Mouse (Mus musculus): Measurements from ENCODE around the gene Gfy. TPM values are rescaled to one million over a fixed set of nuclear protein-coding genes. Genes with fewer than 3 reads are reported as not detected.

Gfy gene
- total RNA-seq (2021): under 1 TPM; 0.17 to 0.28 TPM

DNA sequence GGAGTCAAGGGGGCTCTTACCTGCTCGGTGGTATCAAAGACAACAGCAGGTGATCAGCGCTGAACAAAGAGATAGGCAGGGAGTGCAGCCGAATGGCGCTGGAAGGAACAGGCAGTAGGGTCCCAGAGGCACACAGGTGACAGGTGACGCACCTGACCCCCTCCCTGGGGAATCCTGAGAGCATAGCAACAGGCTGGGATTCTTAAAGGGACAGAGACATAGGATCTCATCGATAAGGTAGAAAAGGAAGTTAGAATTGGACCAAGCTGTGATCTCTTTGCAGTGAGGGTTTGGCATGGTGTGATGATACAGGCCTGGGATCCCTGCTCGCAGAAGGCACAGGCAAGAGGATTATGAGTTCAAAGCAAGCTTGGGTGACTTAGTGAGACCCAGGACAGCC lies at the start of gene Gfy:
Gene Gfy (minus strand): TSS at position 101 of the 400 bp plus-strand sequence.
- DNase-seq: no peak

- DNase-seq: no peak
These were observed 49.7 kb upstream of the Gfy start for GRCm38 (mm10) chr7:45229046-45229445.

DNA sequence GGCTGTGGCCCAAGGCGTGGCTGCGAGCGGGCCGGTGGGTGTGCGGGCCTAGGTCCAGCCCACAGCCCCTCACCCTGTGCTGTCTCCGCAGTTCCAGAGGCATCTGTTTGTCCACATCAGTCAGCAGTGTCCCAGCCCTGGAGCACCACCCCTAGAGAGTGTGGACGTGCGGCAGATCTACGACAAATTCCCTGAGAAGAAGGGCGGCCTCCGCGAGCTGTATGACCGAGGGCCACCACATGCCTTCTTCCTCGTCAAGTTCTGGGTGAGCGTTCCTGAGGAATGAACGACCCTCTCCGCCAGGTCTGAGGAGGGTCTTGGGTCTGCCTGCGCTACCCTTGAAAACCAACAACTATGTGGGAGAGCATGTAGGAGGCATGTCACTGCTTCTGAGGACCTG lies 49.2 kb upstream of the Gfy start:
- no peak for DNase-seq

DNA sequence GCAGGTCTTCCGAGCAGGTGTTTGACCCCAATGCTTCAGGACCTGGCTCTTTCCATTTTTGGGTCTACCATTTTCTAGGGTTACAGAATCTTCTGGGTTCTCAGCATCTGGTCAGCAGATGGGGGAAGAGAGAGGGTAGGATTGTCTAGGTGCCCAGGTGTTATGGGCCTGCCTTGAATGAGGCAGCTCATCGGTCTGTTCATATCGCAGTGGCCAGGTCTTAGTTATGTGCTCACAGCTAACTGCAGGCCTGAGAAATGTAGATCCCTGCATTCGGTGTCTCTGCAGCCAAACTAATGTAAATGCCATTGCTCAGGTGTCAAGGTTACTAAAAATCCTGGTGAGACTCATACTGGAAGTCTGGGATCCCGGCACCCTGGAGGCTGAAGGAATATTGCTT lies 47.1 kb upstream of the Gfy start:
- no peak for DNase-seq

- no peak for DNase-seq
These were observed 45.5 kb upstream of the Gfy start for GRCm38 (mm10) chr7:45224826-45225225.

DNA sequence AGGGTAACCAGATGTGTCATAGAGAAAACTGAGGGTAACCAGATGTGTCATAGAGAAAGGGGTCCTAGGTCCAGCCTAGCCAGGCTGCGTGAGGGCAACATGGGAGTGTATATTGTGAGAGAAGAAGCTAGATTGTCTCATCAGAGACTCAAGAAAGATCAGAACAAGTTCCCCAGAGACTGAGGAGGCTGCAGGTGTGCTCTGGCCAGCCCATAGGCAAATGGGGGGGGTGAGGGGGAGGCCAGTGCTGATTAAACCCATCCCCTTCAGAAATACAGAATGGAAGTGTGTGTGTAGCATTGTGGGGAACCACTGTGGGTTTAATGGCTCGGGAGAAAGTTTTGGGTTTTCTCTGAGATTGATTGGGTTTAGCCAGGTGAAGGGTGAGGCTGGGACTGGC lies 42.3 kb upstream of the Gfy start:
- DNase-seq: no peak

DNA sequence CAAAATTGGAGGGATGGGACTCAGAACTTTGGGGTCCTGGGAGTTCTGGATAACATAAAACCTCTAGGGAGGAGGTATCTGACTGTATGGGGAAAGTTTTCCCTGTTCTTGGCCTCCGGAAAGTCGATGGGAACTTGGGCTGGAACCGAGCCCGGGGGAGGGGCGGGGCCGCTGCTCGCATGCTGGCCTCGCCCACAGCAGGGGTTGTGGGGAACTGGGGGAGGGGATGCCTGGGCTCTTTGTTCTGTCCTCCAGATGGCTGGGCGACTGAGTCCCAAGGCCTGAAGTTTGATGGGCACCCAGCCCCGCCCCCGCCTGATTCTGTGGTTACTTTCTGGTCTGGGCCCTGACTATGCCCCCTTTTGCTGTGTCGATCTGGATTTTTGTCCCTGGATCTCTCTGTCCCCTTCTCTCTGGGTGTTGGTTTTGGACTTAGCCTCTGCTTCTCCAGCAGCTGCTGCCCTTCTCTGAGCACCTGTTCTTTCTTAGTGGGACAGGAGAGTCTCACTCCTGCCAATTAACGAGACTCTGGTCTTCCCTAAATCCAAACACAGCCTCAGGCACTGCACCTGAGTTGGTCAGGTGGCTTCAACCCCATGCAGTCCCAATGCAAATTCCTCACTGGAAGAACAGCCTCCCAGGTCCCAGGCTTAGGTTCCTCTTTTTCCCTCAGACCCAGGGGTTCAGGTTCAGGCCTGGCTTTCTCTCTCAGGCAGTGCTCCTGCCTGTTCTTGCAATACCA lies 37.2 kb upstream of the Gfy start:
- no peak for DNase-seq

DNA sequence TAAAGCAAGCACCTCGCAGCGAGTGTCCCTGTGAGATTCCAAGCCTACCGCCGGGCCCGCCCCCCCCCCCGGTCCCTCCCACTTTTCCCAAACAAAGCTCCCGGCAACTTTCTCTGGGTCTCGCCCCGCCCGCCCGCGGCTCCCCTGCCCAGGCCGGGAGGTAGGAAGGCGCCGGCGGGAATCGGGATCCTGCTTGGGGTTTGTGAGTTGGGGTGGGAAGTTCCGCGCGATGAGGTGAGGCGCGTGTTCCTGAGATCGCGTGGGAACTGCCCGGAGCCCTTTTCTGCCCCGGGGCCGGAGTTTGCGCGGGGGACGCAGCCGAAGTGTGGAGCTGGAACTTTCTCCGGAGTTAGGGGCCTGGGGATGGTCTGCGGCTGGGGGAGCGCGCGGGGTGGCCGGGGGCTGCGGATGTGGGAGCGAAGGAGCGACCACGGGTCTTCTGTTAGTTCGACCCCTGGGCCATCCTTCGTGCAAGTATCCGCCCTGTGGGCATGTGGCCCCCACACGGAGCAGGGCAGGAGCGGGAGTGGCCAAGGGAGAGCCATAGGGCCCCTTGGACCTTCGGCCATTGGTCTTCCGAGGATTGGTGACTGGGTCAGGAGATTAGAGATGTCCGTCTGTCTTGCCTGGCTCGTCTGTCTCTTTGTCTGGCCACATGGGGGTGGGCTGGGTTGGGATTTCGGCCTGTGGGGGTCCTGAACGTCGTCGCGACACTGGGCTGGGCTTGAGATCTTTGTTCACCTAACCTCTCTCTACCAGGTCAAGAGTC lies 36.5 kb upstream of the Gfy start, which contains the start of gene Tead2:
Gene Tead2 (plus strand): TSS at position 81 of the 769 bp plus-strand sequence.
- no peak for DNase-seq

- DNase-seq: no peak
These were observed 34.3 kb upstream of the Gfy start for GRCm38 (mm10) chr7:45213708-45214107.

GRCm38 (mm10) chr7:45212356-45212755 lies 33.0 kb upstream of the Gfy start:
- no peak for DNase-seq

DNA sequence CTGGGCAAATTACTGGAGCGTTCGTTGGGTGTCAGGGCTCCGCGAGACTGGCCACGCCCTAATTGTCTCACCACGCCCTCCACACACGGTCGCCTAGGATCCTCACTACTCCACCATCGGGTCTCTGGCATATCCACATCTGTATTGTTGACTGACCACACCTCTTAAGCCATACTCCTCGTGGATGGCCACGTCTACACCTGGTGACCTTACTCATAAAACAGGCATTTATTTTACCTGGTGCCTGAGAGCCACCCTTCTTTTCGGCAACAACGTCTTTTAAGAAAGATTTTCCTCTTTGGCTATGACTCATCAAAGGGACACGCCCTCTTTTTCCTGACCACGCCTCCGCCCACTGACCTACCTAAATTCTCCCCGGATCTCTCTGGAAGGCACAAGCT lies 32.5 kb upstream of the Gfy start, which contains the start of gene Dkkl1:
Gene Dkkl1 (minus strand): TSS at position 297 of the 401 bp plus-strand sequence.
- no peak for DNase-seq

GRCm38 (mm10) chr7:45211070-45211469 lies 31.7 kb upstream of the Gfy start:
- no peak for DNase-seq

- DNase-seq: no peak
These were observed 28.9 kb upstream of the Gfy start for GRCm38 (mm10) chr7:45208260-45208659.

DNA sequence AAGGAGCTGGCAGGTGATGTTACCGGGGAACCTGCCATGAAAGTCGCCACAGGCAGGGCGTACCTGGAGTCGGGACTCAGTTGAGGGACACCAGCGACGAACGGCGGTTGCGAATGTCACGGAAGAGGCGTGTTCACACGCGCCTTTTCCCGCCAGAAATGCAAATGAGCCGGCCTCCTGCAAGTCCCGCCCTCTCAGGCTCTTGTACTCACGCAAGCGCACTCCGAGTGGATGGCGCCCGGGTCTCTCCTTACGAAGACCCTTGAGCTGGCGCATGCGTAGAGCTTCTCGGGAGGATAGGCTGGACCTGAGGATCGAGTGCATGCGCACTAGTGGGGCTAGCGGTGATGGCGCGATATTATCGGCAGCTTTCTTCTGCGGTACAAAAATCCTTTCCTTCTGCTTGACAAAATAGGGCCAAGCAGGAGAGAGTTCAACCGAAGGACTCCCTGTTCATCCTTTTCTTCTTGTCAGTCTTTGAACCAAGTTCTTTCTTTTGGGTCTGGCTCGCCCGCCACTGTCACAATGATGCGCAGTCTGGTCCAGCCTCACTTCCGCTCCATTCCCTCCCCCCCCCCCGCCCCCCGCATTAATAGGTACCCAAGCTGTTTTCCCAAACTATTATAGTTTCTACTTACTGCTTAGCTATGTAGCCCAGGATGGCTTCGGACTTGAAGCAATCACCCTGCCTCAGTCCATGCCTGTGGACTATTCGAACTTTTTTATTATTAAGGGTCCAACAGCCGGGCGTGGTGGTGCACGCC lies 25.2 kb upstream of the Gfy start, which contains the start of gene Ccdc155:
Gene Ccdc155 (minus strand): TSS at position 513 of the 764 bp plus-strand sequence.
- DNase-seq: peak; percentile 87 to 91

GRCm38 (mm10) chr7:45202654-45203053 lies 23.3 kb upstream of the Gfy start:
- no peak for DNase-seq

GRCm38 (mm10) chr7:45198961-45199360 lies 19.6 kb upstream of the Gfy start:
- DNase-seq: no peak

DNA sequence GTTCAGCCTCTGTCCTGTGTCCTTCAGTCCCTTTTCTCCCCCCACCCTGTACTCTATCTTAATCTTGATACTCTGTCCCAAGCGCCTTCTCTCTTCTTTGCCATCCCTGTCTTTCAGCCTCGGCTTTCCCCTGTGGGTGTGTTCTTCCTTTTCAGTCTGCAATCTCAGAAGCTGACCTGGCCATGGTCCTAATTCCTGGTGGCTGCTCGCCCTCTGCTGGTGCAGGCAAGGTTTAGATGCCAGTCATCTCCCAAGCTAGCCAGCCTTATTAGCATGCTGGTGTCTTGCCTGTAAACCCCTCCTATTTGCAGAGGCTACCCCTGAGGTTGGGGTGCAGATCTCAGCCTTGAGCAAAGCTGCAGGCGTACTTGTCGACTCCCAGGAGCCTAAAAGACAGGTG lies 19.1 kb upstream of the Gfy start:
- DNase-seq: peak; percentile 64 to 74

- DNase-seq: no peak
These were observed 17.6 kb upstream of the Gfy start for GRCm38 (mm10) chr7:45196994-45197393.

- DNase-seq: no peak
These were observed 16.8 kb upstream of the Gfy start for GRCm38 (mm10) chr7:45196176-45196535.

- no peak for DNase-seq
These were observed 16.2 kb upstream of the Gfy start for GRCm38 (mm10) chr7:45195341-45196175.

- no peak for DNase-seq
These were observed 14.8 kb upstream of the Gfy start for GRCm38 (mm10) chr7:45193871-45194785.

Measured in layer of hippocampus, postnatal 36 days (tissue).